Mouse (Mus musculus): ENCODE data around the gene Hk2.
A peak's percentile ranks its signal among the peaks of the same experiment; 100 is the strongest.

The Hk2 gene

GRCm38 (mm10) chr6:82766636-82767035 lies 7.6 kb downstream of the Hk2 start:
- Histone ChIP-seq H3K9me3 (ENCODE audit: low read length) (0 out of 2 replicates have a peak, but pooled peaks cover 6% of the 10 kb centered on the region), H3K4me3 (replicated peaks; ENCODE audit: low read length) (0 out of 2 replicates have a peak overlapping the region, but pooled peaks have one; percentile 0), H3K4me1 (replicated peaks; ENCODE audit: low read depth, low read length) (peaks cover 96% of the 10 kb centered on the region), H3K36me3 (ENCODE audit: insufficient read depth, low read length) (peaks cover 96% of the 10 kb centered on the region), H3K27me3 (ENCODE audit: insufficient read depth, low read length) (no peaks in the 10 kb centered on the region)
- TF ChIP-seq POU5F1 (IDR thresholded peaks at IDR 0.05; ENCODE audit: borderline replicate concordance, low read length) (no peak), CTCF (conservative IDR thresholded peaks at IDR 0.05; ENCODE audit: low read length) (no peak), NANOG (IDR thresholded peaks at IDR 0.05; ENCODE audit: borderline replicate concordance, low read length) (no peak)

- Histone ChIP-seq H3K27me3 (ENCODE audit: insufficient read depth, low read length) (no peaks in the 10 kb centered on the region), H3K4me3 (replicated peaks; ENCODE audit: low read length) (peak overlapping the region; percentile 24), H3K9me3 (ENCODE audit: low read length) (0 out of 2 replicates have a peak, but pooled peaks cover 6% of the 10 kb centered on the region), H3K4me1 (replicated peaks; ENCODE audit: low read depth, low read length) (peaks cover 94% of the 10 kb centered on the region), H3K36me3 (ENCODE audit: insufficient read depth, low read length) (peaks cover 93% of the 10 kb centered on the region)
- TF ChIP-seq NANOG (IDR thresholded peaks at IDR 0.05; ENCODE audit: borderline replicate concordance, low read length) (no peak), POU5F1 (IDR thresholded peaks at IDR 0.05; ENCODE audit: borderline replicate concordance, low read length) (no peak), CTCF (conservative IDR thresholded peaks at IDR 0.05; ENCODE audit: low read length) (no peak)
Observed at GRCm38 (mm10) chr6:82765261-82765660, 9.0 kb downstream of the Hk2 start.

- H3K27me3 ChIP-seq (ENCODE audit: insufficient read depth, low read length): no peaks in the 10 kb centered on the region
- 0 out of 2 replicates have a peak, but pooled peaks cover 6% of the 10 kb centered on the region for H3K9me3 ChIP-seq (ENCODE audit: low read length)
- H3K4me1 ChIP-seq (replicated peaks; ENCODE audit: low read depth, low read length): peaks cover 95% of the 10 kb centered on the region
- H3K4me3 ChIP-seq (replicated peaks; ENCODE audit: low read length): peak overlapping the region; percentile 24
- peaks cover 95% of the 10 kb centered on the region for H3K36me3 ChIP-seq (ENCODE audit: insufficient read depth, low read length)
- TF ChIP-seq CTCF (conservative IDR thresholded peaks at IDR 0.05; ENCODE audit: low read length) (no peak), POU5F1 (IDR thresholded peaks at IDR 0.05; ENCODE audit: borderline replicate concordance, low read length) (no peak), NANOG (IDR thresholded peaks at IDR 0.05; ENCODE audit: borderline replicate concordance, low read length) (no peak)
Observed at GRCm38 (mm10) chr6:82763871-82764503, 10.3 kb downstream of the Hk2 start.

- H3K4me3 ChIP-seq (replicated peaks; ENCODE audit: low read length): peak overlapping the region; percentile 2; the same call in 1 of the 2 replicates
- H3K9me3 ChIP-seq (ENCODE audit: low read length): 0 out of 2 replicates have a peak, but pooled peaks cover 1% of the 10 kb centered on the region
- peaks cover 96% of the 10 kb centered on the region for H3K4me1 ChIP-seq (replicated peaks; ENCODE audit: low read depth, low read length)
- peaks cover 96% of the 10 kb centered on the region for H3K36me3 ChIP-seq (ENCODE audit: insufficient read depth, low read length)
- TF ChIP-seq NANOG (IDR thresholded peaks at IDR 0.05; ENCODE audit: borderline replicate concordance, low read length): no peak
- no peak for TF ChIP-seq POU5F1 (IDR thresholded peaks at IDR 0.05; ENCODE audit: borderline replicate concordance, low read length)
- TF ChIP-seq CTCF (conservative IDR thresholded peaks at IDR 0.05; ENCODE audit: low read length): no peak
- H3K27me3 ChIP-seq (ENCODE audit: insufficient read depth, low read length): no peaks in the 10 kb centered on the region
Observed at GRCm38 (mm10) chr6:82762728-82763127, 11.5 kb downstream of the Hk2 start.

- Histone ChIP-seq H3K36me3 (ENCODE audit: insufficient read depth, low read length) (peaks cover 96% of the 10 kb centered on the region), H3K4me3 (replicated peaks; ENCODE audit: low read length) (peak overlapping the region; percentile 17; the same call in 1 of the 2 replicates), H3K27me3 (ENCODE audit: insufficient read depth, low read length) (no peaks in the 10 kb centered on the region), H3K4me1 (replicated peaks; ENCODE audit: low read depth, low read length) (peaks cover 98% of the 10 kb centered on the region), H3K9me3 (ENCODE audit: low read length) (no peaks in the 10 kb centered on the region)
- TF ChIP-seq POU5F1 (IDR thresholded peaks at IDR 0.05; ENCODE audit: borderline replicate concordance, low read length): no peak
- 0 out of 2 replicates have a peak, but pooled peaks have one; percentile 26 for TF ChIP-seq NANOG (IDR thresholded peaks at IDR 0.05; ENCODE audit: borderline replicate concordance, low read length)
- no peak for TF ChIP-seq CTCF (conservative IDR thresholded peaks at IDR 0.05; ENCODE audit: low read length)
Observed at GRCm38 (mm10) chr6:82760749-82761357, 13.4 kb downstream of the Hk2 start.

- peaks cover 96% of the 10 kb centered on the region for H3K36me3 ChIP-seq (ENCODE audit: insufficient read depth, low read length)
- no peak for TF ChIP-seq POU5F1 (IDR thresholded peaks at IDR 0.05; ENCODE audit: borderline replicate concordance, low read length)
- no peak for TF ChIP-seq CTCF (conservative IDR thresholded peaks at IDR 0.05; ENCODE audit: low read length)
- 0 out of 2 replicates have a peak overlapping the region, but pooled peaks have one; percentile 10 for H3K4me3 ChIP-seq (replicated peaks; ENCODE audit: low read length)
- no peaks in the 10 kb centered on the region for H3K9me3 ChIP-seq (ENCODE audit: low read length)
- no peaks in the 10 kb centered on the region for H3K27me3 ChIP-seq (ENCODE audit: insufficient read depth, low read length)
- H3K4me1 ChIP-seq (replicated peaks; ENCODE audit: low read depth, low read length): peaks cover 97% of the 10 kb centered on the region
Observed at GRCm38 (mm10) chr6:82759241-82759640, 15.0 kb downstream of the Hk2 start.

- Histone ChIP-seq H3K9me3 (ENCODE audit: low read length) (no peaks in the 10 kb centered on the region), H3K36me3 (ENCODE audit: insufficient read depth, low read length) (peaks cover 96% of the 10 kb centered on the region), H3K4me1 (replicated peaks; ENCODE audit: low read depth, low read length) (peaks cover 93% of the 10 kb centered on the region), H3K27me3 (ENCODE audit: insufficient read depth, low read length) (no peaks in the 10 kb centered on the region), H3K4me3 (replicated peaks; ENCODE audit: low read length) (no peak overlapping the region)
- TF ChIP-seq CTCF (conservative IDR thresholded peaks at IDR 0.05; ENCODE audit: low read length) (no peak), NANOG (IDR thresholded peaks at IDR 0.05; ENCODE audit: borderline replicate concordance, low read length) (no peak), POU5F1 (IDR thresholded peaks at IDR 0.05; ENCODE audit: borderline replicate concordance, low read length) (no peak)
Observed at GRCm38 (mm10) chr6:82756799-82757210, 17.4 kb downstream of the Hk2 start.

- no peaks in the 10 kb centered on the region for H3K9me3 ChIP-seq (ENCODE audit: low read length)
- no peak overlapping the region; the same call in 1 of the 2 replicates for H3K4me3 ChIP-seq (replicated peaks; ENCODE audit: low read length)
- peaks cover 93% of the 10 kb centered on the region for H3K4me1 ChIP-seq (replicated peaks; ENCODE audit: low read depth, low read length)
- H3K36me3 ChIP-seq (ENCODE audit: insufficient read depth, low read length): peaks cover 96% of the 10 kb centered on the region
- no peaks in the 10 kb centered on the region for H3K27me3 ChIP-seq (ENCODE audit: insufficient read depth, low read length)
- no peak for TF ChIP-seq CTCF (conservative IDR thresholded peaks at IDR 0.05; ENCODE audit: low read length)
- TF ChIP-seq POU5F1 (IDR thresholded peaks at IDR 0.05; ENCODE audit: borderline replicate concordance, low read length): no peak
- TF ChIP-seq NANOG (IDR thresholded peaks at IDR 0.05; ENCODE audit: borderline replicate concordance, low read length): no peak
Observed at GRCm38 (mm10) chr6:82756216-82756615, 18.0 kb downstream of the Hk2 start.

All from E14TG2a.4 (cell line).